Mouse (Mus musculus) hindbrain, embryonic 16.5 days (tissue): Measurements from ENCODE around the gene Opcml. TPM values are rescaled to one million over a fixed set of nuclear protein-coding genes. Genes with fewer than 3 reads are reported as not detected.

Source experiments
- ATAC-seq: fragments of 200-750 bp; cut with Nextera tagmentation; 2 replicates; pipeline ENCODE4 v1.8.0; 2017; ENCODE audit warnings: moderate TSS enrichment, moderate library complexity
- H3K27ac ChIP-seq: fragments of 300-500 bp; sonication (generic); 2 replicates; pipeline ENCODE4 v1.5.1; 2014; ENCODE audit warnings: low read depth, mild to moderate bottlenecking, control low read depth, low read length, moderate library complexity
- H3K27me3 ChIP-seq: fragments of 300-500 bp; sonication (generic); replicated peaks from 2 replicates; pipeline ENCODE4 v1.6.1; 2014; ENCODE audit warnings: low read length; ENCODE audit not compliant: control insufficient read depth, insufficient read depth
- H3K36me3 ChIP-seq: fragments of 300-500 bp; sonication (generic); 2 replicates; pipeline ENCODE4 v1.6.1; 2014; ENCODE audit warnings: mild to moderate bottlenecking, low read length, moderate library complexity, mixed read lengths; ENCODE audit not compliant: control insufficient read depth, insufficient read depth
- H3K4me1 ChIP-seq: fragments of 300-500 bp; sonication (generic); 2 replicates; pipeline ENCODE4 v1.6.1; 2014; ENCODE audit warnings: low read depth, low read length; ENCODE audit not compliant: control insufficient read depth, insufficient read depth
- H3K4me2 ChIP-seq: fragments of 300-500 bp; sonication (generic); 2 replicates; pipeline ENCODE4 v1.6.1; 2014; ENCODE audit warnings: mild to moderate bottlenecking, low read length, control low read depth, moderate library complexity
- H3K4me3 ChIP-seq: fragments of 300-500 bp; sonication (generic); 2 replicates; pipeline ENCODE4 v1.5.1; 2014; ENCODE audit warnings: mild to moderate bottlenecking, low read length, control low read depth, moderate library complexity
- H3K9ac ChIP-seq: fragments of 300-500 bp; sonication (generic); 2 replicates; pipeline ENCODE4 v1.6.1; 2014; ENCODE audit warnings: low read depth, mild to moderate bottlenecking, control low read depth, low read length, moderate library complexity
- H3K9me3 ChIP-seq: fragments of 300-500 bp; sonication (generic); 2 replicates; pipeline ENCODE4 v1.6.1; 2014; ENCODE audit warnings: mild to moderate bottlenecking, low read length, moderate library complexity; ENCODE audit not compliant: control insufficient read depth
- WGBS: fragments of 180-500 bp; shearing (Covaris S2); extraction: QIAGEN DNeasy Blood & Tissue Kit; methylation state at CpG from one replicate; pipeline ENCODE4 v1.1.7; 2014; 5-methylcytosine and 5-hydroxymethylcytosine counted together
- polyA plus RNA-seq: library from polyadenylated mRNA; unstranded; fragments of >200 nt; fragmentation: Nextera tagmentation; extraction: Ambion mirVana; gene quantifications from 2 replicates; pipeline ENCODE4 v1.2.1, GENCODE M21; 2015

Gene Opcml
- polyA plus RNA-seq, 1 experiment from 2014 or later = 61.4 TPM

DNA sequence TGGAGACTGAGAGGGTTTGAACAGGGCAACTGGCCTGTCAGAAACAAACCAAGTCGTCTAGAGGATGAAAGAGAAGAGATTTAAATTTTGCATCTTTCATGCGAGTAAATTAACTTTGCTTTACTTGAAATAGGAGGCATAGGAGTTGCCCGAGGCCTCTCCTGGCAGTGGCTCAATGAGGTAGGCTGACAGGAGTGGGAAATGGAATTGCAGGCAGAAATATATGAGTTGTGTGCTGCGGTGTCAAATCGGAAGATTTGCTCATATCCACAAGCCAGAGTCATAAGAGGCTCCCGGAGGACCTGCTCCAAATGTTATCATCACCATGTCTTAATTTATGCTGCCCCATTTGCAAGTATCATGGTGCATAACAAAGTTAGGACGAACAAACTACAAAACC, 391.3 kb downstream of the Opcml start:
- WGBS = 71% methylated on average over 7 of the region's 7 CpGs
- Histone ChIP-seq H3K27me3 (no peaks in the 10 kb centered on the region), H3K4me2 (no peak overlapping the region), H3K4me3 (no peak overlapping the region), H3K27ac (no peak overlapping the region), H3K9me3 (no peaks in the 10 kb centered on the region), H3K9ac (no peak overlapping the region), H3K4me1 (no peaks in the 10 kb centered on the region), H3K36me3 (no peaks in the 10 kb centered on the region)
- ATAC-seq = no peak

- Histone ChIP-seq H3K9ac (no peak overlapping the region), H3K4me1 (no peaks in the 10 kb centered on the region), H3K9me3 (no peaks in the 10 kb centered on the region), H3K4me2 (no peak overlapping the region), H3K27ac (no peak overlapping the region), H3K4me3 (no peak overlapping the region), H3K27me3 (no peaks in the 10 kb centered on the region), H3K36me3 (no peaks in the 10 kb centered on the region)
- WGBS = 73% methylated on average over 2 of the region's 2 CpGs
- no peak for ATAC-seq
Measured at GRCm38 (mm10) chr9:28190226-28190625, 399.7 kb downstream of the Opcml start.

GRCm38 (mm10) chr9:28190751-28191150, 400.2 kb downstream of the Opcml start:
- H3K27me3 ChIP-seq = no peaks in the 10 kb centered on the region
- no peaks in the 10 kb centered on the region for H3K9me3 ChIP-seq
- no peak overlapping the region for H3K4me3 ChIP-seq
- no peak overlapping the region for H3K27ac ChIP-seq
- 80% methylated on average over 1 of the region's 1 CpGs for WGBS
- no peak for ATAC-seq
- H3K36me3 ChIP-seq = no peaks in the 10 kb centered on the region
- H3K9ac ChIP-seq = no peak overlapping the region
- H3K4me1 ChIP-seq = no peaks in the 10 kb centered on the region
- no peak overlapping the region for H3K4me2 ChIP-seq

GRCm38 (mm10) chr9:28196550-28196949, 406.0 kb downstream of the Opcml start:
- Histone ChIP-seq H3K4me2 (no peak overlapping the region), H3K9me3 (no peaks in the 10 kb centered on the region), H3K4me3 (no peak overlapping the region), H3K4me1 (no peaks in the 10 kb centered on the region), H3K27ac (no peak overlapping the region), H3K27me3 (no peaks in the 10 kb centered on the region), H3K36me3 (no peaks in the 10 kb centered on the region), H3K9ac (no peak overlapping the region)
- no peak; the same call in 1 of the 2 replicates for ATAC-seq
- 93% methylated on average over 2 of the region's 2 CpGs for WGBS

- Histone ChIP-seq H3K27me3 (no peaks in the 10 kb centered on the region), H3K4me2 (no peak overlapping the region), H3K27ac (no peak overlapping the region), H3K4me1 (no peaks in the 10 kb centered on the region), H3K9me3 (no peaks in the 10 kb centered on the region), H3K36me3 (no peaks in the 10 kb centered on the region), H3K9ac (no peak overlapping the region), H3K4me3 (no peak overlapping the region)
- ATAC-seq = no peak
- 59% methylated on average over 2 of the region's 2 CpGs for WGBS
Measured at GRCm38 (mm10) chr9:28197061-28197460, 406.5 kb downstream of the Opcml start.

DNA sequence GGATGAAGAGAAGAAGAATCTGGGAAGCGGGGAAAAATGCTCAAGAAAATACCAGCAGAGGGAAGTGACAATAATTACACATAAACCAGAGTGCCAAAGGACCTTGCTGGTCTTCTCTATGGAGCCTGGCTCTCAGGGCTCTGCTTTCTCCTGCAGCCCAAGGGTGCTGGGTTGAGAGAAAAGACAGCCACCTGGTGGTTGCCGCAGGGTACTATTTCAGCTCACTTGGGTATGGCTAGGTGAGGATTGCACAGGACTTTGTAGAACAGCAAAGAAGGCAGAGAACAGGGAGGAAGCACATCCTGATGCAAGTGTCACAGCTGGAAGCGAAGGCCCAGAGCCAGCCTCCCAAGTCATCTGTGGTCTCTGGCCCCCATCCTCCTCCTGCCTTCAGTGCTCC, 407.1 kb downstream of the Opcml start:
- no peak overlapping the region for H3K9ac ChIP-seq
- H3K4me2 ChIP-seq = no peak overlapping the region
- H3K36me3 ChIP-seq = no peaks in the 10 kb centered on the region
- no peaks in the 10 kb centered on the region for H3K4me1 ChIP-seq
- no peak overlapping the region for H3K27ac ChIP-seq
- no peaks in the 10 kb centered on the region for H3K27me3 ChIP-seq
- peak; percentile 83; the same call in 1 of the 2 replicates for ATAC-seq
- no peak overlapping the region for H3K4me3 ChIP-seq
- 59% methylated on average over 3 of the region's 3 CpGs for WGBS
- no peaks in the 10 kb centered on the region for H3K9me3 ChIP-seq

- 81% methylated on average over 5 of the region's 5 CpGs for WGBS
Measured at GRCm38 (mm10) chr9:28198106-28198694, 407.6 kb downstream of the Opcml start.

GRCm38 (mm10) chr9:28207441-28207840, 416.9 kb downstream of the Opcml start:
- WGBS = 61% methylated on average over 3 of the region's 3 CpGs

More at GRCm38 (mm10) chr9:28198106-28198694, 407.6 kb downstream of the Opcml start:
- no peak overlapping the region for H3K4me3 ChIP-seq
- no peak for ATAC-seq
- no peak overlapping the region for H3K4me2 ChIP-seq
- no peaks in the 10 kb centered on the region for H3K4me1 ChIP-seq
- no peak overlapping the region for H3K9ac ChIP-seq
- H3K27me3 ChIP-seq = no peaks in the 10 kb centered on the region
- no peaks in the 10 kb centered on the region for H3K36me3 ChIP-seq
- H3K9me3 ChIP-seq = no peaks in the 10 kb centered on the region
- H3K27ac ChIP-seq = no peak overlapping the region

GRCm38 (mm10) chr9:28208696-28209095, 418.1 kb downstream of the Opcml start:
- Histone ChIP-seq H3K4me2 (no peak overlapping the region), H3K27me3 (no peaks in the 10 kb centered on the region), H3K9ac (no peak overlapping the region), H3K4me3 (no peak overlapping the region), H3K4me1 (no peaks in the 10 kb centered on the region; the same call in 1 of the 2 replicates), H3K36me3 (no peaks in the 10 kb centered on the region), H3K27ac (no peak overlapping the region), H3K9me3 (no peaks in the 10 kb centered on the region)
- 80% methylated on average over 1 of the region's 1 CpGs for WGBS
- ATAC-seq = no peak

More at GRCm38 (mm10) chr9:28207441-28207840, 416.9 kb downstream of the Opcml start:
- Histone ChIP-seq H3K27me3 (no peaks in the 10 kb centered on the region), H3K9ac (no peak overlapping the region), H3K27ac (no peak overlapping the region), H3K36me3 (no peaks in the 10 kb centered on the region), H3K4me2 (no peak overlapping the region), H3K4me1 (no peaks in the 10 kb centered on the region), H3K4me3 (no peak overlapping the region), H3K9me3 (no peaks in the 10 kb centered on the region)
- no peak for ATAC-seq
